Mouse (Mus musculus) midbrain, embryonic 10.5 days (tissue): ENCODE results near the gene Fnbp1. TPM values are rescaled to one million over a fixed set of nuclear protein-coding genes. Genes with fewer than 3 reads are reported as not detected.
A peak's percentile ranks its signal among the peaks of the same experiment; 100 is the strongest.
"Not testable (repeated sequence)": the region's sequence is repeated elsewhere in the genome, so short reads cannot be mapped to it uniquely, and the experiment has no call there.

ENCODE experiments used
- DNase-seq: peaks from one replicate; pipeline ENCODE4 v3.0.0-alpha.2; 2017; ENCODE audit warnings: low spot score
- H3K27ac ChIP-seq: fragments of 300-500 bp; sonication (generic); replicated peaks from 2 replicates; pipeline ENCODE4 v1.5.1; 2016; ENCODE audit warnings: mild to moderate bottlenecking
- H3K27me3 ChIP-seq: fragments of 300-500 bp; sonication (generic); 2 replicates; pipeline ENCODE4 v1.6.1; 2016; ENCODE audit warnings: low read depth, mild to moderate bottlenecking; ENCODE audit not compliant: poor library complexity, severe bottlenecking
- H3K36me3 ChIP-seq: fragments of 300-500 bp; sonication (generic); 2 replicates; pipeline ENCODE4 v1.6.1; 2016; ENCODE audit warnings: mild to moderate bottlenecking, moderate library complexity
- H3K4me1 ChIP-seq: fragments of 300-500 bp; sonication (generic); 2 replicates; pipeline ENCODE4 v1.6.1; 2016
- H3K4me3 ChIP-seq: fragments of 300-500 bp; sonication (generic); 2 replicates; pipeline ENCODE4 v1.5.1; 2016; ENCODE audit warnings: mild to moderate bottlenecking, moderate library complexity
- H3K9me3 ChIP-seq: fragments of 300-500 bp; sonication (generic); replicated peaks from 2 replicates; pipeline ENCODE4 v1.6.1; 2016; ENCODE audit warnings: mild to moderate bottlenecking
- WGBS: fragments of 180-500 bp; shearing (Covaris S2); methylation state at CpG from one replicate; pipeline ENCODE4 v1.1.7; 2016; 5-methylcytosine and 5-hydroxymethylcytosine counted together
- polyA plus RNA-seq: library from polyadenylated mRNA; unstranded; fragments of >200 nt; fragmentation: Nextera tagmentation; extraction: Ambion mirVana; gene quantifications from 2 replicates; pipeline ENCODE4 v1.2.1, GENCODE M21; 2016

The Fnbp1 gene
- polyA plus RNA-seq = 11.8 and 14.3 TPM in 2 replicates

DNA sequence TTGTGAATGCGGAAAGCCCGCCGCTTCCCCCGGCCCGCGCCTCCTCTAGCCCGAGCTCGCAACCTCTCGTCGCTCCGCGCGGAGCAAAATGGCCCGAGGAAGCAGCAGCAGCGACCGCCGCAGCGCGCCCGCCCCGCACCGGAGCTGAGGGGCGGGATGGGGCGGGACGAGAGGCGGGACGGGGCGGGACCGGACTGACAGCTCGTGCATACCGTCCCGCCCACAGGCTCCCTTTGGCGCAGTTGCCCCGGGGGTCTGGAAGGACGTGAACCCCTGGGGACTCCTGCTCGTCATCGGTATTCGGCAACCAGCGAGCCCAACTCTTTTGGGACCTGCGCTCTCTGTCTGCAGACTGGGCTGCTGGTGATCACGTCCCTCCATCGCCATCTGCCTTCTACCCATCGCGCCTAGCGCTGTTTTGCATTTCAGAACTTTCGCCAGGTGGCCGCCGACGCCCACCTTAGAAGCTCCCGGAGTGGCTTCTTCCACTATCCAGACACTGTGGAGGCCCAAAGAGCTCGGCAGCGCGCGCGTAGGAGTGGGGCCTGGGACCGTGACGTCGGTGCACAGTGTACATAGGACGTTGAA, at the start of gene Fnbp1:
Gene Fnbp1, minus strand, starts transcription at position 142 of the 588 bp plus-strand sequence.
- Histone ChIP-seq H3K4me1 (peaks cover 21% of the 10 kb centered on the region), H3K27me3 (peaks cover 41% of the 10 kb centered on the region), H3K4me3 (peak within 1 kb of the TSS; percentile 90), H3K27ac (peak within 1 kb of the TSS; percentile 88), H3K36me3 (peaks cover 16% of the 10 kb centered on the region), H3K9me3 (no peaks in the 10 kb centered on the region)
- DNase-seq = peak; percentile 84
- under 1% methylated on average over 59 of the region's 59 CpGs for WGBS

DNA sequence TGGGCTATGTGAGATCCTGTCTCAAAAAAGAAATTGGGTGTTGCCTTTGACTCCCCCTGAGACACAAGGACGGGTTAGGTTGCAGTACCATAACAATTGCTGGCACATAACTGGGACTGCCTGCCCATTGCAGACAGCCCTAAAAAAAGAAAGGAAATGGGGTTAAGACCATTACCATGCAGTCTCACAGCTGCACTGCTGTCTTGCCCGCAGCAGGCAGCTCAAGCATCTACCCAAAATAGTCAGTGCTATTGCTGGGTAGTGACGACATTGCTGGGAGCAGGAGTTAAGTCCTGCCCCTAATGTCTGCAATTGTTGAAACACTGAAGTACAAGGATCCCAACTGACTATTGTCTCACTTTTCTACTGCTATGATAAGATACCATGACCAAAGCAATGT, 47.8 kb upstream of the Fnbp1 start:
- H3K27me3 ChIP-seq = no peaks in the 10 kb centered on the region
- no peak overlapping the region for H3K27ac ChIP-seq
- no peak overlapping the region for H3K4me3 ChIP-seq
- H3K9me3 ChIP-seq = no peaks in the 10 kb centered on the region
- no peaks in the 10 kb centered on the region for H3K4me1 ChIP-seq
- DNase-seq = no peak
- H3K36me3 ChIP-seq = peaks cover 87% of the 10 kb centered on the region
- 95% methylated on average over 3 of the region's 3 CpGs for WGBS

DNA sequence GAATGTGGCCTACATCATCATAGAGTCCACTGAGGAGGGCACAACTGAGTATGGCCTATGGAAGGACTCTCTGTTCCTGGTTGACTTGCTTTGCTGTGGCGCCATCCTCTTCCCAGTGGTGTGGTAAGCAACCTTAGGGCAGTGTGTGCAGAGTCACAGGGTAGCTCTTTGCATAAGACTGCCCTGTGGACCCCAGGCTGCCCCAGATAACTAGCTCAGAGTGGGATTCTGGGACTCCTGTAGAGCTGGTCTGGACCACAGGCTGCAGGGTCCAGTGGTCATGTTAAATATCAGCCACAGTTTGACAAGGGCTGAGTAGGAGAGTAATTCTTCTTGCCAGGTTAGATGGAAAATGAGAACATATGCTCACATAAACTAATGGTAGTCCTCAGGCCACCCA, 46.9 kb upstream of the Fnbp1 start:
- DNase-seq = no peak
- Histone ChIP-seq H3K4me1 (no peaks in the 10 kb centered on the region), H3K36me3 (peaks cover 95% of the 10 kb centered on the region), H3K27me3 (no peaks in the 10 kb centered on the region), H3K27ac (no peak overlapping the region), H3K4me3 (no peak overlapping the region), H3K9me3 (no peaks in the 10 kb centered on the region)
- WGBS = 83% methylated on average over 1 of the region's 1 CpGs

DNA sequence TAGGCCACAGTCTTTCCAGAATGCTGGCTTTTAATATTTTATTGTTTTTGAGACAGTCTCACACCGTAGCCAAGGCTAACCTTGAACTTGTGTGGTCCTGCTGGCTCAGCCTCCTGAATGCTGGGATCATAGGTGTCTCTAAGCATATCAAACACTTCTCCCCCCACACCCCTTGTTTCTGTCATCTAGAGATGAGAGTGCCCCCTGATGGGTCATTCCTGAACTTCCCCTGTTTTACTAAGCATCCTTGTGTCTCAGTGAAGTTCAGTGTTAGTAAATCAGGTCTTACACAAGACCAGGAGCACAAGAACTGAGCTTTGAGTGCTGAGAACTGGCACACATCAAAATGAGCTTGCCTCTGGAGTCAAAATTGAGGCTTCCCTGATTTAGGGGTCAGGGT, 42.0 kb upstream of the Fnbp1 start:
- Histone ChIP-seq H3K9me3 (no peaks in the 10 kb centered on the region), H3K27me3 (no peaks in the 10 kb centered on the region), H3K4me1 (no peaks in the 10 kb centered on the region), H3K4me3 (no peak overlapping the region), H3K36me3 (peaks cover 96% of the 10 kb centered on the region), H3K27ac (no peak overlapping the region)
- no peak for DNase-seq
- WGBS = 100% methylated on average over 1 of the region's 1 CpGs

DNA sequence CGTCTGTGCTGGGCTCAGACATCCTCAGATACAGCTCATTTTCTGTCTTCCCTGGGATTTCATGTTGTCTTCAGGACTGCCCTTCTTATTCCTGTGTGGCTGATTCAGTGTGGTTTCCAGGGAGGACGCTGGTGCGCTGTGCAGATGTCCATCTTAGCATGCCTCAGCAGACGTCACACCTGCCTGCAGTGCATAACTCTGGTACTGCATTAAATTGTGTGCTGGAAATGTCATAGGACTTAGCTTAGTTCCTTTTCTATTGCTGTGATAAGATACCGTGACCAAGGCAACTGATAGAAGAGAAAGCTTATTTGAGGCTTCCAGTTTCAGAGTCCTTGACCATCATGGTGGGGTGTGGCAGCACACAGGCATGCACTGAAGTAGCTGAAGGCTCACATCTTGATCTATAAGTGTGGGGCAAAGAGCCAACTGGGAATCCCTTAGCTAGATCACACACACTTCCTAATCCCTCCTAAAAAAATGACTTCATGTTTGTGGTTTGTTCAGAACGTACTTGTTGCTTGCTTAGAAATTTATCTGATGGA, 41.0 kb upstream of the Fnbp1 start:
- Histone ChIP-seq H3K27ac (no peak overlapping the region), H3K36me3 (peaks cover 97% of the 10 kb centered on the region), H3K9me3 (no peaks in the 10 kb centered on the region), H3K4me3 (no peak overlapping the region), H3K4me1 (no peaks in the 10 kb centered on the region), H3K27me3 (no peaks in the 10 kb centered on the region)
- DNase-seq = no peak
- WGBS = 91% methylated on average over 6 of the region's 6 CpGs

DNA sequence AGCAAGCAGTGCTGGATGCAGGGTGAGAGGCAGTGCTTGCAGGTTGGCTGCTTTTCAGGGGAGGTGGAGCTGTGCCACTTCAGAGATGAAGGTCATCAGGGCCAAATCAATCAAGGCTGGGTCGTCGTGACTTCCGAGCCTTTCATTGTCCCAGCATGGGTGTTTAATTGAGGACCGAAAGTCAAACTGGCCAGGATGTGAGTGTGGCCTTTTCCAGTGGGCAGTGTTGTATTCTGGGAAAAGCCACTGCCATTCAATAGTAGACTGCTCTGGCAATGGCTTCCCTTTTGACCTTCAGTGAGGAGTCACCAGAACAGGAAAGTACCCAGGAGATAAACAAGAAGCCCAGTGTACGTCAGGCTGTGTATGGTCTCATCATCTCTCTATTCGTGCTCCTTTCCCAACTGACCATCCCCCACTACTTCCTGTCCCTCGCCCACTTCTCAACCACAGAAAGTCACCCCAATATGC, 38.3 kb upstream of the Fnbp1 start:
- no peak for DNase-seq
- Histone ChIP-seq H3K27ac (no peak overlapping the region), H3K36me3 (peaks cover 99% of the 10 kb centered on the region), H3K27me3 (no peaks in the 10 kb centered on the region), H3K9me3 (no peaks in the 10 kb centered on the region), H3K4me3 (no peak overlapping the region), H3K4me1 (no peaks in the 10 kb centered on the region)
- 81% methylated on average over 7 of the region's 7 CpGs for WGBS

DNA sequence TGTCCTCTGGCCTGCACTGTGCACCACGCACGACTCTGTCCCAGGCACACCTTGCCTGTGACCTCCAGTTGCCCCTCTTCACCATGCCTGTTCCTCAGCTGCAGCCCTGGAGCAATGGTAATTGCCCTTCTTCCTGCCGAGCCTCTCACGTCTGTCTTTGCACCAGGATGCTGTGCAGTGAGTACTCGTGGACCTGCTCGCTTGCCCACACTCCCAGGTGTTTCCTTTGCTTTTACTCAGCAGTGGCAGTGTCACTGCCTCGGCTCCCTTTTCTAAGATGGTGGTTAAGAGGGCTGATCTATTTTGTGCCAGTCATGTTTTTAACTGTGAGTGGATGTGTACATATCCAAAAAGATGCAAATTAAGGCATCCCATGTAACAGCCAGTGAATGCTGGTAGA, 37.7 kb upstream of the Fnbp1 start:
- Histone ChIP-seq H3K4me3 (no peak overlapping the region), H3K36me3 (peaks cover 99% of the 10 kb centered on the region), H3K27ac (no peak overlapping the region), H3K4me1 (no peaks in the 10 kb centered on the region), H3K9me3 (no peaks in the 10 kb centered on the region), H3K27me3 (no peaks in the 10 kb centered on the region)
- DNase-seq = no peak
- WGBS = 94% methylated on average over 7 of the region's 7 CpGs

DNA sequence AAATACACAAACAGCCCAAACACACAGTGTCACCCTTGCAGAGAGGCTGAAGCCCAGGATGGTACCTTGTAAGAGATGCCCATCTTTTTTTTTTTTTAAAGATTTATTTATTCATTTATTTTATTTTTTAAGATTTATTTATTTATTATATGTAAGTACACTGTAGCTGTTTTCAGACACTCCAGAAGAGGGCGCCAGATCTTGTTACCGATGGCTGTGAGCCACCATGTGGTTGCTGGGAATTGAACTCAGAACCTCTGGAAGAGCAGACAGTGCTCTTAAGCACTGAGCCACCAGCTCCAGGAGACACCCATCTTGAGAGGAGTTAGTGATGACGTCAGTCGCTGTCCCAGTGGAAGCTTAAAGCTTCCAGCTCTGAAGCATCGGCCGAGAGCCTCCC, 36.8 kb upstream of the Fnbp1 start:
- not testable (repeated sequence) for H3K9me3 ChIP-seq, H3K27me3 ChIP-seq, H3K27ac ChIP-seq, H3K4me1 ChIP-seq, H3K4me3 ChIP-seq, DNase-seq
- H3K36me3 ChIP-seq = peaks cover 99% of the 10 kb centered on the region
- WGBS = 82% methylated on average over 6 of the region's 6 CpGs

DNA sequence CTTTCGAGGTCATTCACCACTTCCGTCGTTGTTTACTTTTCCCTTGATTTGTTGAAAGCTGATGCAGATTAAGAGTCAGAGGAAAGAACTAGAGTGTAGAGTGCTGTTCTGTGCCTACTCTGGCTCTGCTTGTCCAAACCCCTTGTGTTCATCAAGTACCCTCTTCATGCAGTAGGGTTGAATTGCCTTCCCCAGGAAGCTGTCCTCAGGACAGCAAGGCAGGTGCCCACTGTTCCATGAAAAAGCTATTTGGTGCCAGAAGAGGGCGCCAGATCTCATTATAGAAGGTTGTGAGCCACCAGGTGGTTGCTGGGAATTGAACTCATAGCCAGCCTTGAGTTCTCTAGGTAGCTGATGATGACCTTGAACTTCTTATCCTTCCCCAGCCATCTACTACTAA, 31.5 kb upstream of the Fnbp1 start:
- no peaks in the 10 kb centered on the region for H3K4me1 ChIP-seq
- no peak overlapping the region for H3K4me3 ChIP-seq
- no peaks in the 10 kb centered on the region for H3K9me3 ChIP-seq
- peaks cover 100% of the 10 kb centered on the region for H3K36me3 ChIP-seq
- WGBS = 82% methylated on average over 4 of the region's 4 CpGs
- no peak overlapping the region for H3K27ac ChIP-seq
- DNase-seq = no peak
- no peaks in the 10 kb centered on the region for H3K27me3 ChIP-seq

DNA sequence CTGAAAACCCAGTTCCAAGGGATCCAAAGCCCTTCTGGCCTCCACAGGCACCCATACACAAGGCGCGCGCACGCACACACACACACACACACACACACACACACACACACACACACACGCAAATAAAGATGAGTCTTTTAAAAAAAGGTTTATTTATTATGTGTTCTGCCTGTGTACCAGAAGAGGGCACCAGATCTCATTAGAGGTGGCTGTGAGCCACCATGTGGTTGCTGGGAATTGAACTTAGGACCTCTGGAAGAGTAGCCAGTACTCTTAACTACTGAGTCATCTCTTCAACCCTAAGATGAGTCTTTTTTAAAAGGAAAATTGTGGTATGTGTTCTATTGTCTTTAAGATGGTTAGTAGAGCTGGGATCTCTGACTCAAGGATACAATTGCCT, 30.7 kb upstream of the Fnbp1 start:
- no peaks in the 10 kb centered on the region for H3K27me3 ChIP-seq
- no peaks in the 10 kb centered on the region for H3K4me1 ChIP-seq
- no peak overlapping the region for H3K27ac ChIP-seq
- peaks cover 100% of the 10 kb centered on the region for H3K36me3 ChIP-seq
- no peak overlapping the region for H3K4me3 ChIP-seq
- no peak for DNase-seq
- 98% methylated on average over 5 of the region's 5 CpGs for WGBS
- no peaks in the 10 kb centered on the region for H3K9me3 ChIP-seq

DNA sequence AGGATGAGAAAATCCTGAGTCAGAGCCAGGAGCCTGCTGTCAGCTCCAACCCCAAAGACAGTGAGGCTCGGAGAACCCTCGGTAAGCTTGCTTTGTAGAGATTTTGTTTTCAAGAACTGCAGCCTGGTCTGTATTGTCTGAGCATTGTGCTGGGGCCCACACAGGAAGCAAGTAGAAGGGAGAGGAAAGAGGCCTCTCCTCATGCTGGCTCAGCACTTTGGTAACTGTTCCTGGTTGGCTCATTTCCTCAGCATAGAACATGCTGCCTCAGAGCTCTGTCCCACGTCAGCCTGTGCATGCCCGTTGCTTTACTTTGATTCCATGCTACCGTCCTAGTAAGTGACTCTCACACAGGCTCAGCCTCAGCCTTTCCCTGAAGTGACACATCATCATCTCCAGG, 30.2 kb upstream of the Fnbp1 start:
- 83% methylated on average over 5 of the region's 5 CpGs for WGBS
- no peak for DNase-seq
- peaks cover 100% of the 10 kb centered on the region for H3K36me3 ChIP-seq
- H3K9me3 ChIP-seq = no peaks in the 10 kb centered on the region
- H3K27ac ChIP-seq = no peak overlapping the region
- H3K4me3 ChIP-seq = no peak overlapping the region
- no peaks in the 10 kb centered on the region for H3K27me3 ChIP-seq
- H3K4me1 ChIP-seq = no peaks in the 10 kb centered on the region

DNA sequence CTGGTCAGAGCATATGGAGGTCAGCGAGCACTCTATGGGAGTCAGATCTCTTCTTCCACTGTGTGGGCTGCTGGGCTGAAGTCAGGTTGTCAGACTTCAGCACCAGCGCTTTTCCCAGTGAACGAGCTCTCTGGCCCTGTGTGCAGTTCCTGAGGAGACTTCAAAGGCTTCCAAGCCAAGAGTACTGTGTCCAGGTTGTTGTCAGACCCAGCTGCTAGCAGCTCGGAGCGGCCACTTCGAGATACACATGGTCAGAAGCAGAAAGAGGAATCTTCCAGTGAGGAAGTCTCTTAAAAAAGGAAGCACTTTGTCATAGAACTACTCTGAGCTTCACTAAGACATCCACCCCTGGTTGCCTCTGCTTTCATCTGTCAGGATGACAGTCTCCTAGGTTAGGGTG, 28.4 kb upstream of the Fnbp1 start:
- no peak overlapping the region for H3K4me3 ChIP-seq
- 89% methylated on average over 6 of the region's 6 CpGs for WGBS
- peaks cover 6% of the 10 kb centered on the region for H3K4me1 ChIP-seq
- no peak for DNase-seq
- H3K9me3 ChIP-seq = no peaks in the 10 kb centered on the region
- H3K27me3 ChIP-seq = no peaks in the 10 kb centered on the region
- peaks cover 88% of the 10 kb centered on the region for H3K36me3 ChIP-seq
- H3K27ac ChIP-seq = no peak overlapping the region

DNA sequence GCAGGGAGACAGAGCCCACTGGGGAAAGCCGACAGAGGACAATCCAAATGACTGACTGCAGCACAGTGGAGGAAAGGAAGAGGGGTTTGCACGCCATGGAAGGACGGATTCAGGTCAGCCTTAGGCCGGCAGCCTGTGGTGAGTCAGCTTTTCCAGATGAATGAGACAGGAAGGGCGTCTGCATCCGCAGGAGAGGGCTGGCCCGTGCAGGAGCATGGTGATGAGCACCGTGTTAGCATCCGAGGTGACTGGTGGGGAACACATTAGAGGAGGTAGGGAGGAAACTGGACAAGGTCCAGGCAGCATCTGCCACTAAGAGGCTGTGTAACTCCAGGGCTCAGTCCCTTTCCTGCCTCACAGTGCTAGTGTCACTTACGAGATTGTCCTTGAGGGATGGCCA, 27.2 kb upstream of the Fnbp1 start:
- Histone ChIP-seq H3K4me3 (no peak overlapping the region), H3K27ac (no peak overlapping the region), H3K27me3 (no peaks in the 10 kb centered on the region), H3K9me3 (no peaks in the 10 kb centered on the region), H3K4me1 (peaks cover 17% of the 10 kb centered on the region), H3K36me3 (peaks cover 76% of the 10 kb centered on the region)
- 90% methylated on average over 10 of the region's 10 CpGs for WGBS
- no peak for DNase-seq
